Mouse (Mus musculus) right cerebral cortex, adult 18-20 months (tissue): ENCODE results near the gene Lmf2.

Experiments used
- DNase-seq: peaks from one replicate; pipeline ENCODE4 v3.0.0; 2022; ENCODE audit warnings: mixed read lengths

The Lmf2 gene

DNA sequence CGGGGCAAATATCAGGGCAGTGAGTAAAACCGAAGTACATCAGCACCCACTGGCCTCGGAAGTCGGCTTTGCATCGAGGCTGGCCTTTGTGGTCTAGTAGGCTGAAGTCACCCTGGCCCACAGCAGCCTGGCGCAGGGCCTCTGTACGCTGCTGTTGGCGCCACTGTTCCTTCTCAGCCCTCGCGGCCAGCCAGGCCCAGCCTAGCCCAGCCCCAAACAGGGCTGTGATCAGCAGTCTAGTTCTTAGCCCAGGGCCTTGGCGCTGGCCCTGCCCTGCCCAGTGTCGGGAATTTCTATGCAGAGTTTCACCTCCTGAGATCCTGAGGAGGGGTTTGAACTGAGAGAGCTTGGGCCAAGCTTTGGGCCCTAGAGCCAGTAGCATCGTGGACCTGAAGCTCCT is 16.6 kb upstream of the Lmf2 start:
- no peak for DNase-seq

DNA sequence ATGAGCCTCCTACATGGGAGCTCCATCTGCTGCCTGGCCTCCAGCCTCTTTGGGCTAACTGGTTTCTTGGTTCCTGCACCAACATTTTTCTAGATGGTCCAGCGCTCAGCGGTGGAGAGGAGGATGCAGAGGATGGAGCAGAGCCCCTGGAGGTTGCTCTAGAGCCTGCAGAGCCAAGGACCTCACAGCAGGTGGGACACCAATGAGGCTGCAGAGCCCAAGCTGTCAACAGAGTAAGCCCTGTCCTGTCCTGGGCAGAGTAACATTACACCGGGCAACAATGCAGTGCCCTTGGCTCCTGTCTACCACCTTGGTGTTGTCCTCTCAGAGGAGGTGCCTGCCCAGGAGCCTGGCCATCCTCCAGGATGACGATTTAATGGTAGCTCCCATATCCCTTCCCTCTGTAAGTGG is 9.7 kb upstream of the Lmf2 start:
- DNase-seq: no peak

GRCm38 (mm10) chr15:89363051-89363450 is 7.6 kb upstream of the Lmf2 start:
- DNase-seq: no peak

DNA sequence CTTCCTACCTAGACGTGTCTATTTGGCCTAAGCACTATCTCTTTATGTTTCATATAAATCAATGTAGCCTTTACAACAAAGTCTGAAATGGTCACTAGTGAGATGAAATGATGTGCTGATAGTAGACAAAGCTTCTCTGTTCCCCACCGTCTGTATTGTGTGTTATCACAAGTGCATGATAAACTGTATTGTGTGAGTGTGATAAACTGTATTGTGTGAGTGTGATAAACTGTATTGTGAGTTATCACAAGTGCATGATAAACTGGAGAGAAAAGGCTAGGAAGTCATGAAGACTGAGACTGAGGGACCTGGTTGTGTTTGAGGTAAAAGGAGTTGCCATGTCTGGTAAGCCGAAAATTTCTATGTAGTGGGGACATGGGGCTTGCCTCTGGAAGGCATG is 3.3 kb upstream of the Lmf2 start:
- no peak for DNase-seq

DNA sequence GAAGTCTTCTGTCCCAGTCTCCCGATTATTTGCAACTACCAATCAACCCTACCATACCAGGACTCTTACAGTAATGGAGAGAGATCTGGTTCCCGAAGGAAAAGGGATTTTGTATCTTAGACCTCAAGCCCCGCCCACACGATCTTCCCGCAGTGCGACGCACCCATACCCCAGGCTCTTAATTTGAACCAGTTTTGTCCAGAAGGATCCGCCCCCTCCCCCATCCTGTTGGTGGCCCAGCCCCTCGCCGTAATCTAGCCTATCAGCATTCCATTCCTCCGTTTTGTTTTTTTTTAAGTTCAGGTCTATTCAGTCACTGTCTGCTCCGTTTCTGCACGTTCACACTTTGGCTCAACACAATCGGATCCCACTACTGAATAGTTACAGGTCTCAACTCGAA is 913 bp upstream of the Lmf2 start:
- DNase-seq: peak; percentile 46

GRCm38 (mm10) chr15:89354455-89354854 is 1.0 kb downstream of the Lmf2 start:
- DNase-seq: no peak

GRCm38 (mm10) chr15:89353837-89354236 is 1.6 kb downstream of the Lmf2 start:
- no peak for DNase-seq

GRCm38 (mm10) chr15:89352795-89353194 is 2.7 kb downstream of the Lmf2 start:
- DNase-seq: no peak

DNA sequence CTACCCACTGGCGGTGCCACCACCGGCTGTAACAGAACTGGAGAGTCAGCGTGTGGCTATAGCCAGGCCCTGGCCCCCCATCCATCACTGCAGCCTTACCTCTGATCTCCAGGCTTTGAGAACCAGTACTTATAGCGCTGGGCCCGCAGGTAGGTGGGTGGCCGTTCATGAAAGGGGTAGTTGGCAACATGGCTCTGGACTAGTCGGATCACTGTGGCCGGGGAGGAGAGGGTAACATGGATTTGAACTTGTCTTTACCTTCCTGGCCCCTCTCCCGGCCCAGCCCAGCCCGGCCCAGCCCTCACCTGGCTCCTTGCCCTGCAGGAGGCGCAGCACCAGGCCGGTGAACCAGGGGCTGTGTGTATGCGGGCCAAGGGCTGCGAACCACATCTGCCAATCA is 3.4 kb downstream of the Lmf2 start:
- DNase-seq: no peak

DNA sequence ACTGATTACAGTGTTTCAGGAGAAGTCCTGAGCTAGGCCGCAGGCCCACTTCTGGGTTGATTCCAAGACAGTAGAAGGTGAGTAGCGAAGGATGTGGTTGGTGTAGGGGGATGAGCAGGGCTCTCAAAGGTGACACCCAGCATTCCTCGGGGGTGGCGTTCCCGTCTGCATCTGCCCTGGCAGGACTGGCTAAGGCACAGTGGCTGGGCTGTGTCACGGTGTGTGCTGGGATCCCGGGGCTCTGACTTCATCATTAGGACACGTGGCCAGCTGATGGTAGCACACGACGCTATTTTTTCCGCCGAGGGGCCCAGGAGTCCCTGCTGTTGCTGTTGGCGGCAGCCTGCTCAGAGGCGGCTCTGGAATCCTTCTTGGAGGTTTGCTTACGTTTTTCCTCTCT is 4.2 kb downstream of the Lmf2 start:
- no peak for DNase-seq

DNA sequence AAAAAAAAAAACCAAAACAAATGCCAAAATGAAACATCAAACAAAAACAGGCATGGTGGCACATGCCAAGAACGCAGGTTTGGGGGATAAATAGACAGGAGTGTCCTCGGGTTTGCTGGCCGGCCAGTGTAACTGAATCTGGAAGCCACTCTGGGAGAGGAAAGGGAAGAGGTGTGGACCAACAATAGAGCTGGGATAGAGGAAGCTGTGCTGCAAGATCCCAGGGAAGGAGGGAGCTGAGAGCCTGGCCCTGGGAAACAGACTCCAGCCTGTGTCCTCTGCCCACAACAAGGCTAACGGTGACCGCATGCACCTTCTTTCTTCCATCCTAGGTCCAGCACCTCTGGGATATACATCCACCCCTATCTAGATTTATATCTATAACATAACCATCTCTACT is 5.0 kb downstream of the Lmf2 start:
- no peak for DNase-seq

- no peak for DNase-seq
Observed at GRCm38 (mm10) chr15:89343325-89343724, 12.1 kb downstream of the Lmf2 start.

- no peak for DNase-seq
Observed at GRCm38 (mm10) chr15:89341678-89342077, 13.8 kb downstream of the Lmf2 start.

GRCm38 (mm10) chr15:89340136-89340535 is 15.3 kb downstream of the Lmf2 start:
- DNase-seq: no peak

- DNase-seq: no peak
Observed at GRCm38 (mm10) chr15:89339696-89340095, 15.8 kb downstream of the Lmf2 start.

DNA sequence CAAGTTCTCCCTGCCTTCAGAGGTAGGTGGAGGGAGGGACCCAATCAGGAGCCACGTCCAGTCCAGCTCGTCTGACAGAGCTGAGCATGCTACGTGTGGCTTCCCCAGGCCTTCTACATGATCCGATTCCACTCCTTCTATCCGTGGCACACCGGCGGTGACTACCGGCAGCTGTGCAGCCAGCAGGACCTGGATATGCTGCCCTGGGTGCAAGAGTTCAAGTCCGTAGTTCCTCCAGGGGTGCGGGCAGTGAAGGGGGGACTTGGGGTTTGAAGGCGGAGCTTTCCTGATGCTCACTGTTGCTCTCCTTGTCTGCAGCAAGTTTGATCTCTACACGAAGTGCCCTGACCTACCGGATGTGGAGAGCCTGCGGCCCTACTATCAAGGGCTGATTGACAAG is 19.0 kb downstream of the Lmf2 start:
- DNase-seq: no peak

- DNase-seq: no peak
Observed at GRCm38 (mm10) chr15:89334774-89335537, 20.5 kb downstream of the Lmf2 start.

GRCm38 (mm10) chr15:89334271-89334670 is 21.2 kb downstream of the Lmf2 start, which contains the start of gene Miox:
TSS of gene Miox (plus strand) at chr15:89334398.
- no peak for DNase-seq

DNA sequence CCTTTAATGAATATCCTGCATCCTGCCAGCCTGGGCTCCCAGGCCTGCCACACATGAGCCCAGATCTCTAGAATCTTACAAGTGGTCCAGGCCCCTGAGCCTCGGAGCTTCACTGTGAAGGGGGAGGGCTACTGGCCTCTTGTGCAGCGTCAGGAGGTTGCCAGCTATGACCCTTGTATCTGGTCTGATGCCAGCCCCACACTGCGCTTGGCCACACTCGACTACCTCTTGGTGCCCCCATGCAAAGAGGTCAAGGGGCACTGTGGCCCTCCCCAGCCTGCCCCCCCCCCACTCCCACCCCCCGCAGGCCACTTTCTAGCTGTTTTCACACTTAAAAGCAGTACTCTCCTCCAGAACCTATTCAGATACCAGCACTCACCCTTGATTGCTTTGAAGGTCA is 29.0 kb downstream of the Lmf2 start:
- no peak for DNase-seq

GRCm38 (mm10) chr15:89323656-89324055 is 31.8 kb downstream of the Lmf2 start:
- no peak for DNase-seq

GRCm38 (mm10) chr15:89322670-89323522 is 32.6 kb downstream of the Lmf2 start, which contains the start of gene Adm2:
TSS of gene Adm2 (plus strand) at chr15:89322720.
- no peak for DNase-seq

DNA sequence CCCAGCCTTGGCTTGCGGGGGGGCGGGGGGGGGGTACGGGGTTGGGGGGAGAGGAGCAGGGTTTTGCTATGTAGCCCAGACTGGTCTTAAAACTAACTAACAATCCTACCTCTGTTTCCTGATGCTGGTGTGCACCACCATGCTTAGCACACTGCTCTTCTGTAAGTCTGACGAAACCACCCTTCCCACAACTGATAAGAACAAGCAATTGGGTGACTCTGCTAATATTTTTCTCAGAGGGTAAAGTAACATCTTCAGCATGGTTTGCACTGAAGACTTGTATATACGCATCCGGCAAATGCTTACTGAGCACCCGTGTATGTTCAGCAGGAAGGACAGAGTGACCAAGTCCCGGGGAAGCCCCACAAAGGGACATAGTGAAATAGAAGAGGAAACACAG is 34.2 kb downstream of the Lmf2 start:
- DNase-seq: no peak

DNA sequence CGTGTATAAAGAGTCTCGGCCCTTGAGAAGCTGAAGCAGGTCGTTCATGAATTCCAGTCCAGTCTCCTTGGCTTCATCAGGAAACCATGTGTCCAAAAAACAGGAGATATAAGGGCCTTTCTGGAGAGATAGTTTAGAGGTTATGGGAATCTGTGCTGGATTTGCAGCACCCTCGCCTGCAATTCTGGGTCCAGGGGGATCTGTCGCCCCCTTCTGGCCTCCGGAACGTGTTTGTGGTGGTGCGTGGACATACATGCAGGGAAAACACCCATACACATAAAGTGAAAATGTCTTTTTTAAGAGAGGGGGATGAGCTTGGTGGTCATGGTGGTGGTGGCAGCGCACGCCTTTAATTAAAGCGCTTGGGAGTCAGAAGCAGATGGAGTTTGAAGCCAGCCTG is 39.3 kb downstream of the Lmf2 start:
- DNase-seq: no peak

DNA sequence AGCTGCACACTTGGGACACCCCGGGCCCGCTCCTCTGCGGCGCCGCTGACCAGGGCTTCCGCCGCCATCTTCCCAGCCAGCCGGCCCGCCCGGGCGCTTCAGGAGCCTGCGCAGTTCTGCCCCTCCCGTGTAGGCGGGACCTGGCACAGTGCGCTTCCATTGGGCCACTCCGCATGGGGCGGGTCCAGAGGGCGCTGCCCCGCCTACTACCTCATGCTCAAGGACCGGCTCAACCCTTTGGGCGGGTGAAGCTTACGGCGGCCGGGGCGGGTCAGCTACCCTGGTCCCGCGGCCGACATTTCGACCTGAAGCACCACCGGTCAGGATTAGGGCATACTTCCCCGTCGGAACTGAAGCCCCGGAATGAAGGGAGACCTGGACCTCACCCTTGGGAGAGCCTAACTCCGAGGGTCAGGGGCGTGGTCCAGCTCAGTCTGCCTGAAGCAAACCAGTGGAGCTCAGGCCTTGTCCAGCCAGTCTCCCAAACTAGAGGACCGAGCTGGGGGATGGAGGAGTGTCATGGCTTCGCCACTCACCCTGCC is 40.2 kb downstream of the Lmf2 start, which contains the start of gene Sbf1:
Gene Sbf1 (minus strand): TSS at position 122 of the 542 bp plus-strand sequence.
- DNase-seq: peak; percentile 99
